Mouse (Mus musculus): ENCODE results near the gene Svip. TPM values are rescaled to one million over a fixed set of nuclear protein-coding genes. Genes with fewer than 3 reads are reported as not detected.

Gene Svip
- polyA plus RNA-seq, 1 experiment from 2014 or later: 18.8 TPM

GRCm38 (mm10) chr7:51985763-51986162 is 20.1 kb downstream of the Svip start:
- Histone ChIP-seq H3K36me3 (no peaks in the 10 kb centered on the region), H3K9me3 (no peaks in the 10 kb centered on the region), H3K27ac (replicated peaks) (no peak overlapping the region), H3K27me3 (no peaks in the 10 kb centered on the region), H3K4me3 (no peak overlapping the region), H3K4me2 (no peak overlapping the region), H3K4me1 (replicated peaks) (no peaks in the 10 kb centered on the region), H3K9ac (no peak overlapping the region)
- no peak for ATAC-seq (ENCODE audit: low FRiP score, low read depth)
- WGBS: 80% methylated on average over 6 of the region's 6 CpGs

- H3K4me1 ChIP-seq (replicated peaks): no peaks in the 10 kb centered on the region
- no peak for ATAC-seq (ENCODE audit: low FRiP score, low read depth)
- 52% methylated on average over 1 of the region's 1 CpGs for WGBS
These were observed 23.5 kb downstream of the Svip start for GRCm38 (mm10) chr7:51982303-51982702.

GRCm38 (mm10) chr7:51979271-51979670 is 26.5 kb downstream of the Svip start:
- ATAC-seq (ENCODE audit: low FRiP score, low read depth): no peak
- Histone ChIP-seq H3K4me1 (replicated peaks) (0 out of 2 replicates have a peak, but pooled peaks cover 6% of the 10 kb centered on the region), H3K4me2 (no peak overlapping the region), H3K27me3 (no peaks in the 10 kb centered on the region), H3K9me3 (no peaks in the 10 kb centered on the region), H3K27ac (replicated peaks) (no peak overlapping the region), H3K36me3 (no peaks in the 10 kb centered on the region), H3K4me3 (no peak overlapping the region), H3K9ac (no peak overlapping the region)
- WGBS: 44% methylated on average over 5 of the region's 5 CpGs

More at GRCm38 (mm10) chr7:51982303-51982702, 23.5 kb downstream of the Svip start:
- Histone ChIP-seq H3K36me3 (no peaks in the 10 kb centered on the region), H3K9me3 (no peaks in the 10 kb centered on the region), H3K27me3 (no peaks in the 10 kb centered on the region), H3K27ac (replicated peaks) (no peak overlapping the region), H3K4me3 (no peak overlapping the region), H3K9ac (no peak overlapping the region), H3K4me2 (no peak overlapping the region)

GRCm38 (mm10) chr7:51975181-51975580 is 30.6 kb downstream of the Svip start:
- H3K4me3 ChIP-seq: no peak overlapping the region
- no peaks in the 10 kb centered on the region for H3K36me3 ChIP-seq
- no peak overlapping the region for H3K4me2 ChIP-seq
- peaks cover 13% of the 10 kb centered on the region for H3K4me1 ChIP-seq (replicated peaks)
- H3K27ac ChIP-seq (replicated peaks): no peak overlapping the region
- H3K9ac ChIP-seq: no peak overlapping the region
- 50% methylated on average over 6 of the region's 6 CpGs for WGBS
- no peak for ATAC-seq (ENCODE audit: low FRiP score, low read depth)
- H3K27me3 ChIP-seq: no peaks in the 10 kb centered on the region
- no peaks in the 10 kb centered on the region for H3K9me3 ChIP-seq

GRCm38 (mm10) chr7:51973526-51973925 is 32.3 kb downstream of the Svip start:
- H3K4me1 ChIP-seq (replicated peaks): peaks cover 13% of the 10 kb centered on the region
- no peak overlapping the region for H3K4me3 ChIP-seq
- no peak overlapping the region for H3K4me2 ChIP-seq
- no peak overlapping the region for H3K27ac ChIP-seq (replicated peaks)
- ATAC-seq (ENCODE audit: low FRiP score, low read depth): peak; percentile 24; the same call in 1 of the 2 replicates
- WGBS: 56% methylated on average over 2 of the region's 2 CpGs
- no peak overlapping the region for H3K9ac ChIP-seq
- H3K27me3 ChIP-seq: no peaks in the 10 kb centered on the region
- H3K9me3 ChIP-seq: no peaks in the 10 kb centered on the region
- H3K36me3 ChIP-seq: no peaks in the 10 kb centered on the region

GRCm38 (mm10) chr7:51973091-51973490 is 32.7 kb downstream of the Svip start:
- H3K27ac ChIP-seq (replicated peaks): 0 out of 2 replicates have a peak overlapping the region, but pooled peaks have one; percentile 8

GRCm38 (mm10) chr7:51972252-51972855 is 33.5 kb downstream of the Svip start:
- peak; percentile 57 for ATAC-seq (ENCODE audit: low FRiP score, low read depth)
- Histone ChIP-seq H3K27ac (replicated peaks) (peak overlapping the region; percentile 48; the same call in 1 of the 2 replicates), H3K4me2 (no peak overlapping the region), H3K36me3 (no peaks in the 10 kb centered on the region), H3K27me3 (no peaks in the 10 kb centered on the region), H3K9ac (0 out of 2 replicates have a peak overlapping the region, but pooled peaks have one; percentile 16), H3K4me1 (replicated peaks) (peaks cover 13% of the 10 kb centered on the region), H3K9me3 (no peaks in the 10 kb centered on the region), H3K4me3 (no peak overlapping the region)
- 27% methylated on average over 6 of the region's 6 CpGs for WGBS

More at GRCm38 (mm10) chr7:51973091-51973490, 32.7 kb downstream of the Svip start:
- H3K36me3 ChIP-seq: no peaks in the 10 kb centered on the region
- H3K4me2 ChIP-seq: no peak overlapping the region
- H3K4me3 ChIP-seq: no peak overlapping the region
- no peaks in the 10 kb centered on the region for H3K27me3 ChIP-seq
- no peaks in the 10 kb centered on the region for H3K9me3 ChIP-seq
- H3K4me1 ChIP-seq (replicated peaks): peaks cover 13% of the 10 kb centered on the region
- H3K9ac ChIP-seq: no peak overlapping the region
- 57% methylated on average over 5 of the region's 5 CpGs for WGBS
- ATAC-seq (ENCODE audit: low FRiP score, low read depth): peak; percentile 52

GRCm38 (mm10) chr7:51969379-51969778 is 36.4 kb downstream of the Svip start:
- Histone ChIP-seq H3K9ac (no peak overlapping the region), H3K4me2 (no peak overlapping the region), H3K4me3 (no peak overlapping the region), H3K36me3 (no peaks in the 10 kb centered on the region), H3K4me1 (replicated peaks) (peaks cover 7% of the 10 kb centered on the region), H3K27ac (replicated peaks) (no peak overlapping the region), H3K9me3 (no peaks in the 10 kb centered on the region), H3K27me3 (no peaks in the 10 kb centered on the region)
- ATAC-seq (ENCODE audit: low FRiP score, low read depth): no peak

- Histone ChIP-seq H3K9me3 (no peaks in the 10 kb centered on the region), H3K36me3 (no peaks in the 10 kb centered on the region), H3K4me2 (no peak overlapping the region), H3K27me3 (no peaks in the 10 kb centered on the region), H3K4me1 (replicated peaks) (peaks cover 3% of the 10 kb centered on the region), H3K4me3 (no peak overlapping the region), H3K27ac (replicated peaks) (no peak overlapping the region), H3K9ac (no peak overlapping the region)
- WGBS: 80% methylated on average over 4 of the region's 4 CpGs
- ATAC-seq (ENCODE audit: low FRiP score, low read depth): no peak
These were observed 38.2 kb downstream of the Svip start for GRCm38 (mm10) chr7:51967581-51967980.

GRCm38 (mm10) chr7:51964681-51965080 is 41.1 kb downstream of the Svip start:
- Histone ChIP-seq H3K36me3 (no peaks in the 10 kb centered on the region), H3K9me3 (no peaks in the 10 kb centered on the region), H3K4me3 (no peak overlapping the region), H3K27ac (replicated peaks) (no peak overlapping the region), H3K9ac (no peak overlapping the region), H3K4me2 (no peak overlapping the region), H3K27me3 (no peaks in the 10 kb centered on the region), H3K4me1 (replicated peaks) (peaks cover 13% of the 10 kb centered on the region)
- WGBS: 89% methylated on average over 7 of the region's 7 CpGs
- no peak for ATAC-seq (ENCODE audit: low FRiP score, low read depth)

GRCm38 (mm10) chr7:51962219-51962952 is 43.4 kb downstream of the Svip start:
- Histone ChIP-seq H3K9ac (no peak overlapping the region), H3K9me3 (no peaks in the 10 kb centered on the region), H3K27ac (replicated peaks) (no peak overlapping the region), H3K4me3 (no peak overlapping the region), H3K27me3 (no peaks in the 10 kb centered on the region), H3K4me2 (no peak overlapping the region), H3K36me3 (no peaks in the 10 kb centered on the region), H3K4me1 (replicated peaks) (peaks cover 13% of the 10 kb centered on the region)
- ATAC-seq (ENCODE audit: low FRiP score, low read depth): peak; percentile 59; the same call in 1 of the 2 replicates
- 42% methylated on average over 10 of the region's 10 CpGs for WGBS

- ATAC-seq (ENCODE audit: low FRiP score, low read depth): peak; percentile 86
- H3K27ac ChIP-seq (replicated peaks): no peak overlapping the region
- no peak overlapping the region for H3K9ac ChIP-seq
- no peak overlapping the region for H3K4me2 ChIP-seq
- H3K4me1 ChIP-seq (replicated peaks): peaks cover 13% of the 10 kb centered on the region
- no peaks in the 10 kb centered on the region for H3K27me3 ChIP-seq
- H3K4me3 ChIP-seq: no peak overlapping the region
- 41% methylated on average over 6 of the region's 6 CpGs for WGBS
- H3K36me3 ChIP-seq: no peaks in the 10 kb centered on the region
- no peaks in the 10 kb centered on the region for H3K9me3 ChIP-seq
These were observed 45.0 kb downstream of the Svip start for GRCm38 (mm10) chr7:51960698-51961374.

Data from hindbrain, embryonic 15.5 days (tissue).